Mouse (Mus musculus) limb, embryonic 11.5 days (tissue): ENCODE measurements around the gene Gm26938. TPM values are rescaled to one million over a fixed set of nuclear protein-coding genes. Genes with fewer than 3 reads are reported as not detected.

Source experiments
- ATAC-seq: fragments of 200-750 bp; cut with Nextera tagmentation; 2 replicates; pipeline ENCODE4 v1.8.0; 2017; ENCODE audit warnings: low read depth; ENCODE audit not compliant: insufficient number of reproducible peaks, low FRiP score, low TSS enrichment
- DNase-seq: peaks from one replicate; pipeline ENCODE4 v3.0.0-alpha.2; 2015; ENCODE audit warnings: low spot score
- H3K27ac ChIP-seq: fragments of 300-500 bp; sonication (generic); replicated peaks from 2 replicates; pipeline ENCODE4 v1.5.1; 2014; ENCODE audit warnings: low read depth, mild to moderate bottlenecking, low read length
- H3K27me3 ChIP-seq: fragments of 300-500 bp; sonication (generic); 2 replicates; pipeline ENCODE4 v1.6.1; 2014; ENCODE audit warnings: mild to moderate bottlenecking, low read length, mixed read lengths; ENCODE audit not compliant: control insufficient read depth, insufficient read depth
- H3K36me3 ChIP-seq: fragments of 300-500 bp; sonication (generic); 2 replicates; pipeline ENCODE4 v1.6.1; 2014; ENCODE audit warnings: mild to moderate bottlenecking, low read length, moderate library complexity, mixed read lengths; ENCODE audit not compliant: control insufficient read depth, insufficient read depth
- H3K4me1 ChIP-seq: fragments of 300-500 bp; sonication (generic); 2 replicates; pipeline ENCODE4 v1.6.1; 2014; ENCODE audit warnings: low read length, mixed read lengths; ENCODE audit not compliant: control insufficient read depth, insufficient read depth
- H3K4me2 ChIP-seq: fragments of 300-500 bp; sonication (generic); 2 replicates; pipeline ENCODE4 v1.6.1; 2014; ENCODE audit warnings: low read depth, mild to moderate bottlenecking, moderate library complexity; ENCODE audit not compliant: severe bottlenecking
- H3K4me3 ChIP-seq: fragments of 300-500 bp; sonication (generic); 2 replicates; pipeline ENCODE4 v1.5.1; 2014; ENCODE audit warnings: low read depth, low read length
- H3K9ac ChIP-seq: fragments of 300-500 bp; sonication (generic); 2 replicates; pipeline ENCODE4 v1.6.1; 2014; ENCODE audit warnings: mild to moderate bottlenecking, low read length
- H3K9me3 ChIP-seq: fragments of 300-500 bp; sonication (generic); 2 replicates; pipeline ENCODE4 v1.6.1; 2016; ENCODE audit warnings: low read length; ENCODE audit not compliant: control insufficient read depth
- WGBS: fragments of 180-500 bp; shearing (Covaris S2); extraction: QIAGEN DNeasy Blood & Tissue Kit; methylation state at CpG from one replicate; pipeline ENCODE4 v1.1.7; 2014; 5-methylcytosine and 5-hydroxymethylcytosine counted together
- polyA plus RNA-seq: library from polyadenylated mRNA; unstranded; fragments of >200 nt; fragmentation: Nextera tagmentation; extraction: Ambion mirVana; gene quantifications from 2 replicates; pipeline ENCODE4 v1.2.1, GENCODE M21; 2014

Gene Gm26938
- polyA plus RNA-seq, 1 experiment from 2014 or later, result not detected

GRCm38 (mm10) chr5:139819538-139820181 lies 6.5 kb downstream of the Gm26938 start, which contains the start of gene Tmem184a:
Tmem184a (minus strand) TSS chr5:139819917.
- H3K27ac ChIP-seq, result no peak within 1 kb of the TSS
- no peak for DNase-seq
- peaks cover 9% of the 10 kb centered on the region for H3K27me3 ChIP-seq
- H3K9me3 ChIP-seq, result no peaks in the 10 kb centered on the region
- H3K9ac ChIP-seq, result no peak within 1 kb of the TSS
- H3K4me1 ChIP-seq, result peaks cover 7% of the 10 kb centered on the region
- no peak for ATAC-seq
- H3K36me3 ChIP-seq, result peaks cover 7% of the 10 kb centered on the region; the same call in 1 of the 2 replicates
- 86% methylated on average over 9 of the region's 9 CpGs for WGBS
- H3K4me2 ChIP-seq, result no peak within 1 kb of the TSS
- H3K4me3 ChIP-seq, result no peak within 1 kb of the TSS

- no peak for DNase-seq
Measured at GRCm38 (mm10) chr5:139818801-139819200, 7.4 kb downstream of the Gm26938 start.

GRCm38 (mm10) chr5:139818056-139818455 lies 8.2 kb downstream of the Gm26938 start:
- H3K36me3 ChIP-seq, result peaks cover 5% of the 10 kb centered on the region; the same call in 1 of the 2 replicates
- no peaks in the 10 kb centered on the region for H3K9me3 ChIP-seq
- H3K27ac ChIP-seq, result no peak overlapping the region
- DNase-seq, result no peak
- no peak overlapping the region for H3K4me3 ChIP-seq
- peaks cover 25% of the 10 kb centered on the region for H3K27me3 ChIP-seq
- WGBS, result 78% methylated on average over 3 of the region's 3 CpGs
- H3K9ac ChIP-seq, result no peak overlapping the region
- no peak for ATAC-seq
- no peak overlapping the region for H3K4me2 ChIP-seq
- peaks cover 7% of the 10 kb centered on the region for H3K4me1 ChIP-seq

More at GRCm38 (mm10) chr5:139818801-139819200, 7.4 kb downstream of the Gm26938 start:
- 56% methylated on average over 4 of the region's 4 CpGs for WGBS
- no peak overlapping the region for H3K4me3 ChIP-seq
- no peak overlapping the region for H3K27ac ChIP-seq
- no peaks in the 10 kb centered on the region for H3K9me3 ChIP-seq
- H3K36me3 ChIP-seq, result peaks cover 7% of the 10 kb centered on the region; the same call in 1 of the 2 replicates
- peaks cover 7% of the 10 kb centered on the region for H3K4me1 ChIP-seq
- H3K4me2 ChIP-seq, result no peak overlapping the region
- no peak overlapping the region for H3K9ac ChIP-seq
- peaks cover 17% of the 10 kb centered on the region for H3K27me3 ChIP-seq
- no peak for ATAC-seq

GRCm38 (mm10) chr5:139817292-139817691 lies 8.9 kb downstream of the Gm26938 start:
- Histone ChIP-seq H3K4me1 (peaks cover 7% of the 10 kb centered on the region), H3K27me3 (peaks cover 31% of the 10 kb centered on the region), H3K27ac (no peak overlapping the region), H3K9ac (no peak overlapping the region), H3K36me3 (peaks cover 2% of the 10 kb centered on the region; the same call in 1 of the 2 replicates), H3K9me3 (no peaks in the 10 kb centered on the region), H3K4me3 (no peak overlapping the region), H3K4me2 (no peak overlapping the region)
- WGBS, result 0% methylated on average over 1 of the region's 1 CpGs
- ATAC-seq (no peak), DNase-seq (no peak)

- no peaks in the 10 kb centered on the region for H3K36me3 ChIP-seq
- no peaks in the 10 kb centered on the region for H3K9me3 ChIP-seq
- H3K4me3 ChIP-seq, result no peak overlapping the region
- H3K4me2 ChIP-seq, result no peak overlapping the region
- no peaks in the 10 kb centered on the region for H3K4me1 ChIP-seq
- ATAC-seq (no peak), DNase-seq (no peak)
- no peak overlapping the region for H3K9ac ChIP-seq
- H3K27me3 ChIP-seq, result peaks cover 31% of the 10 kb centered on the region
- no peak overlapping the region for H3K27ac ChIP-seq
Measured at GRCm38 (mm10) chr5:139816445-139816844, 9.8 kb downstream of the Gm26938 start.

GRCm38 (mm10) chr5:139815964-139816363 lies 10.2 kb downstream of the Gm26938 start:
- no peak overlapping the region for H3K4me2 ChIP-seq
- no peaks in the 10 kb centered on the region for H3K4me1 ChIP-seq
- H3K9me3 ChIP-seq, result no peaks in the 10 kb centered on the region
- no peak overlapping the region for H3K9ac ChIP-seq
- no peak overlapping the region for H3K4me3 ChIP-seq
- H3K27me3 ChIP-seq, result peaks cover 31% of the 10 kb centered on the region
- DNase-seq, result no peak
- H3K27ac ChIP-seq, result no peak overlapping the region
- H3K36me3 ChIP-seq, result no peaks in the 10 kb centered on the region
- WGBS, result 81% methylated on average over 6 of the region's 6 CpGs
- no peak for ATAC-seq

- ATAC-seq, result no peak
- Histone ChIP-seq H3K36me3 (no peaks in the 10 kb centered on the region), H3K4me3 (no peak overlapping the region), H3K9me3 (no peaks in the 10 kb centered on the region), H3K4me2 (no peak overlapping the region), H3K9ac (no peak overlapping the region), H3K4me1 (no peaks in the 10 kb centered on the region), H3K27me3 (peaks cover 31% of the 10 kb centered on the region), H3K27ac (no peak overlapping the region)
- WGBS, result 6% methylated on average over 13 of the region's 13 CpGs
- DNase-seq, result no peak
Measured at GRCm38 (mm10) chr5:139813963-139814381, 12.2 kb downstream of the Gm26938 start.

GRCm38 (mm10) chr5:139813126-139813490 lies 13.1 kb downstream of the Gm26938 start:
- Histone ChIP-seq H3K9ac (no peak overlapping the region), H3K4me1 (no peaks in the 10 kb centered on the region), H3K27me3 (peaks cover 31% of the 10 kb centered on the region), H3K27ac (no peak overlapping the region), H3K4me2 (no peak overlapping the region), H3K36me3 (no peaks in the 10 kb centered on the region), H3K9me3 (no peaks in the 10 kb centered on the region), H3K4me3 (no peak overlapping the region)
- 33% methylated on average over 9 of the region's 10 CpGs for WGBS
- ATAC-seq, result no peak
- no peak for DNase-seq
